Mouse (Mus musculus) myocyte (in vitro differentiated cells): ENCODE data around the gene Gramd1a. TPM values are rescaled to one million over a fixed set of nuclear protein-coding genes. Genes with fewer than 3 reads are reported as not detected.

Experiments
- H3K27me3 ChIP-seq: one replicate; pipeline ENCODE4 v1.6.1; 2011; ENCODE audit not compliant: control insufficient read depth, insufficient read depth, insufficient read length
- H3K36me3 ChIP-seq: one replicate; pipeline ENCODE4 v1.6.1; 2011; ENCODE audit not compliant: control insufficient read depth, insufficient read depth
- H3K4me2 ChIP-seq: one replicate; pipeline ENCODE4 v1.6.1; 2011; ENCODE audit warnings: low read depth, control low read depth
- H3K4me3 ChIP-seq: one replicate; pipeline ENCODE4 v1.5.1; 2011; ENCODE audit warnings: mild to moderate bottlenecking, control low read depth, moderate library complexity
- H3K79me2 ChIP-seq: one replicate; pipeline ENCODE4 v1.6.1; 2011; ENCODE audit not compliant: control insufficient read depth, insufficient read depth
- H3ac ChIP-seq: one replicate; pipeline ENCODE4 v1.6.1; 2011; ENCODE audit not compliant: control insufficient read depth, insufficient read length
- CEBPB ChIP-seq: IDR thresholded peaks from 2 replicates; pipeline ENCODE4 v1.6.1; 2011; ENCODE audit warnings: mild to moderate bottlenecking, moderate library complexity; ENCODE audit not compliant: poor library complexity, insufficient read depth, severe bottlenecking
- E2F4 ChIP-seq: IDR thresholded peaks from one replicate; pipeline ENCODE4 v1.6.1; 2011; ENCODE audit warnings: mild to moderate bottlenecking, control low read depth, moderate library complexity; ENCODE audit not compliant: insufficient read depth
- MAX ChIP-seq: IDR thresholded peaks from one replicate; pipeline ENCODE4 v1.6.1; 2011; ENCODE audit warnings: low read depth, mild to moderate bottlenecking, control low read depth
- MYOD1 ChIP-seq, 3 experiments: IDR thresholded peaks; one replicate each; pipeline ENCODE4 v1.6.1; 2011; ENCODE audit warnings: control low read depth in 2 of 3, low read depth in 2 of 3, mild to moderate bottlenecking in 2 of 3, moderate library complexity in 1 of 3; ENCODE audit not compliant: insufficient read length in 2 of 3, control insufficient read depth in 1 of 3
- MYOG ChIP-seq, 3 experiments: IDR thresholded peaks; one replicate each; pipeline ENCODE4 v1.6.1; 2011; ENCODE audit warnings: control low read depth in 2 of 3, low read depth in 2 of 3, mild to moderate bottlenecking in 2 of 3; ENCODE audit not compliant: insufficient read length in 2 of 3, control insufficient read depth in 1 of 3, insufficient read depth in 1 of 3
- POLR2A ChIP-seq: IDR thresholded peaks from one replicate; pipeline ENCODE4 v1.6.1; 2011; ENCODE audit warnings: low read depth, mild to moderate bottlenecking, control low read depth, moderate library complexity; ENCODE audit not compliant: insufficient read length
- POLR2AphosphoS2 ChIP-seq: IDR thresholded peaks from one replicate; pipeline ENCODE4 v1.6.1; 2011; ENCODE audit warnings: low read depth, control low read depth; ENCODE audit not compliant: insufficient read length
- REST ChIP-seq: IDR thresholded peaks from one replicate; pipeline ENCODE4 v1.6.1; 2011; ENCODE audit warnings: mild to moderate bottlenecking, control low read depth, moderate library complexity; ENCODE audit not compliant: insufficient read depth, insufficient read length
- SRF ChIP-seq: IDR thresholded peaks from one replicate; pipeline ENCODE4 v1.6.1; 2011; ENCODE audit warnings: low read depth; ENCODE audit not compliant: control insufficient read depth, insufficient read length
- TCF12 ChIP-seq: IDR thresholded peaks from one replicate; pipeline ENCODE4 v1.6.1; 2011; ENCODE audit warnings: mild to moderate bottlenecking, control low read depth; ENCODE audit not compliant: poor library complexity, insufficient read depth, severe bottlenecking
- TCF3 ChIP-seq: IDR thresholded peaks from one replicate; pipeline ENCODE4 v1.6.1; 2011; ENCODE audit warnings: low read depth, control low read depth; ENCODE audit not compliant: insufficient read length
- USF1 ChIP-seq: IDR thresholded peaks from one replicate; pipeline ENCODE4 v1.6.1; 2011; ENCODE audit warnings: low read depth, mild to moderate bottlenecking, control low read depth, moderate library complexity
- polyA plus RNA-seq: library from polyadenylated mRNA; unstranded; fragments of >200 nt; fragmentation: generic; extraction: Trizol; gene quantifications from one replicate; pipeline ENCODE4 v1.2.1, GENCODE M21; 2012; ENCODE audit warnings: missing spikeins

The Gramd1a gene
- polyA plus RNA-seq, 1 experiment = 25.5 TPM

GRCm38 (mm10) chr7:31148756-31149155 lies 6.9 kb downstream of the Gramd1a start:
- no peaks in the 10 kb centered on the region for H3K27me3 ChIP-seq
- peak overlapping the region; percentile 87 for H3K4me2 ChIP-seq
- H3K79me2 ChIP-seq = peaks cover 54% of the 10 kb centered on the region
- no peak overlapping the region for H3ac ChIP-seq
- peaks cover 4% of the 10 kb centered on the region for H3K36me3 ChIP-seq
- peak; percentile 31 for TF ChIP-seq POLR2AphosphoS2
- TF ChIP-seq SRF = no peak
- TF ChIP-seq MYOG (IDR thresholded peaks at IDR 0.05; ENCODE audit: control insufficient read depth in 1 of 3, insufficient read depth in 1 of 3, insufficient read length in 2 of 3, low read depth in 2 of 3) = no peak
- no peak for TF ChIP-seq REST
- no peak for TF ChIP-seq E2F4
- no peak for TF ChIP-seq CEBPB
- no peak for TF ChIP-seq TCF12
- TF ChIP-seq POLR2A = peak; percentile 38
- peak overlapping the region; percentile 71 for H3K4me3 ChIP-seq

GRCm38 (mm10) chr7:31148086-31148485 lies 7.6 kb downstream of the Gramd1a start:
- peaks cover 54% of the 10 kb centered on the region for H3K79me2 ChIP-seq
- no peak overlapping the region for H3ac ChIP-seq
- H3K36me3 ChIP-seq = peaks cover 4% of the 10 kb centered on the region
- no peaks in the 10 kb centered on the region for H3K27me3 ChIP-seq
- peak overlapping the region; percentile 71 for H3K4me3 ChIP-seq
- TF ChIP-seq MYOD1 (IDR thresholded peaks at IDR 0.05; ENCODE audit: control insufficient read depth in 1 of 3, insufficient read length in 2 of 3, low read depth in 2 of 3) (no peak), TCF12 (no peak), MAX (no peak), REST (no peak), USF1 (no peak), POLR2AphosphoS2 (no peak), E2F4 (no peak), MYOG (IDR thresholded peaks at IDR 0.05; ENCODE audit: control insufficient read depth in 1 of 3, insufficient read depth in 1 of 3, insufficient read length in 2 of 3, low read depth in 2 of 3) (no peak), CEBPB (no peak), TCF3 (no peak), SRF (no peak)
- peak overlapping the region; percentile 87 for H3K4me2 ChIP-seq

GRCm38 (mm10) chr7:31145596-31146160 lies 10.0 kb downstream of the Gramd1a start:
- no peak overlapping the region for H3K4me2 ChIP-seq
- peaks cover 4% of the 10 kb centered on the region for H3K36me3 ChIP-seq
- peaks cover 54% of the 10 kb centered on the region for H3K79me2 ChIP-seq
- no peak overlapping the region for H3K4me3 ChIP-seq
- no peak for TF ChIP-seq MYOG (IDR thresholded peaks at IDR 0.05; ENCODE audit: control insufficient read depth in 1 of 3, insufficient read depth in 1 of 3, insufficient read length in 2 of 3, low read depth in 2 of 3)
- no peak for TF ChIP-seq MYOD1 (IDR thresholded peaks at IDR 0.05; ENCODE audit: control insufficient read depth in 1 of 3, insufficient read length in 2 of 3, low read depth in 2 of 3)
- no peak for TF ChIP-seq TCF3
- no peak for TF ChIP-seq POLR2A
- no peak for TF ChIP-seq USF1
- TF ChIP-seq MAX = no peak
- no peak for TF ChIP-seq CEBPB
- no peak for TF ChIP-seq E2F4
- TF ChIP-seq POLR2AphosphoS2 = no peak
- no peak for TF ChIP-seq TCF12
- H3ac ChIP-seq = no peak overlapping the region
- H3K27me3 ChIP-seq = no peaks in the 10 kb centered on the region

- no peaks in the 10 kb centered on the region for H3K27me3 ChIP-seq
- H3K4me2 ChIP-seq = no peak overlapping the region
- H3ac ChIP-seq = no peak overlapping the region
- peaks cover 8% of the 10 kb centered on the region for H3K36me3 ChIP-seq
- H3K4me3 ChIP-seq = no peak overlapping the region
- no peak for TF ChIP-seq POLR2AphosphoS2
- TF ChIP-seq MAX = no peak
- TF ChIP-seq E2F4 = no peak
- no peak for TF ChIP-seq TCF12
- no peak for TF ChIP-seq MYOG (IDR thresholded peaks at IDR 0.05; ENCODE audit: control insufficient read depth in 1 of 3, insufficient read depth in 1 of 3, insufficient read length in 2 of 3, low read depth in 2 of 3)
- TF ChIP-seq REST = no peak
- no peak for TF ChIP-seq SRF
- no peak for TF ChIP-seq MYOD1 (IDR thresholded peaks at IDR 0.05; ENCODE audit: control insufficient read depth in 1 of 3, insufficient read length in 2 of 3, low read depth in 2 of 3)
- TF ChIP-seq USF1 = no peak
- no peak for TF ChIP-seq POLR2A
- no peak for TF ChIP-seq CEBPB
- TF ChIP-seq TCF3 = no peak
- peaks cover 48% of the 10 kb centered on the region for H3K79me2 ChIP-seq
Observed at GRCm38 (mm10) chr7:31144886-31145285, 10.8 kb downstream of the Gramd1a start.

GRCm38 (mm10) chr7:31140941-31141340 lies 14.8 kb downstream of the Gramd1a start:
- no peak overlapping the region for H3K4me2 ChIP-seq
- peaks cover 22% of the 10 kb centered on the region for H3K36me3 ChIP-seq
- TF ChIP-seq MYOG (IDR thresholded peaks at IDR 0.05; ENCODE audit: control insufficient read depth in 1 of 3, insufficient read depth in 1 of 3, insufficient read length in 2 of 3, low read depth in 2 of 3) (no peak), POLR2AphosphoS2 (no peak), REST (no peak), SRF (no peak), MAX (no peak), TCF12 (no peak), CEBPB (no peak)
- H3K79me2 ChIP-seq = peaks cover 9% of the 10 kb centered on the region
- no peaks in the 10 kb centered on the region for H3K27me3 ChIP-seq
- no peak overlapping the region for H3K4me3 ChIP-seq
- no peak overlapping the region for H3ac ChIP-seq
